Mouse (Mus musculus): ENCODE measurements at regions not wholly inside any gene's neighbourhood (a gene's known extent, or its start where the extent isn't known, plus 50 kb on each side); places are given as distances from the start of the nearest gene placed in this dataset.
"Not testable (repeated sequence)": the region's sequence is repeated elsewhere in the genome, so short reads cannot be mapped to it uniquely, and the experiment has no call there.

DNA sequence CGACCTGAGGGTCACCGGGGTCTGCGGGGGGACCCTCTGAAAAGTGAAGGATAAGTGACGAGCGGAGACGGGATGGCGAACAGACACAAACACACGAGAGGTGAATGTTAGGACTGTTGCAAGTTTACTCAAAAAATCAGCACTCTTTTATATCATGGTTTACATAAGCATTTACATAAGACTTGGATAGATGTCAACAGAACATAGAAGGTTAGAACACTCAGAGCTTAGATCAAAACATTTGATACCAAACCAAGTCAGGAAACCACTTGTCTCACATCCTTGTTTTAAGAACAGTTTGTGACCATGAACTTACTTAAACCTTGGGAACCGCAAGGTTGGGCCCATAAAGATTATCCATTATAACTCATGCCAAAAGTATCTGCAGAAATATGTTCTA, 1042.2 kb upstream of the Sel1l start:
- TF ChIP-seq POLR2A (IDR thresholded peaks at IDR 0.05; ENCODE audit: borderline replicate concordance, low read depth, low read length); CTCF (IDR thresholded peaks at IDR 0.05; ENCODE audit: low read depth, low read length): not testable (repeated sequence)
